Mouse (Mus musculus) B cell, adult (primary cell): ENCODE measurements around the gene Tmem56. TPM values are rescaled to one million over a fixed set of nuclear protein-coding genes. Genes with fewer than 3 reads are reported as not detected.

Source experiments
- total RNA-seq: library from RNA; stranded (reverse); gene quantifications from 4 replicates; pipeline ENCODE4 v1.2.4, GENCODE M21; 2023; ENCODE audit not compliant: inconsistent age

The Tmem56 gene
- total RNA-seq, result 0.51 TPM in 1 of 4 replicates, not detected in the others

DNA sequence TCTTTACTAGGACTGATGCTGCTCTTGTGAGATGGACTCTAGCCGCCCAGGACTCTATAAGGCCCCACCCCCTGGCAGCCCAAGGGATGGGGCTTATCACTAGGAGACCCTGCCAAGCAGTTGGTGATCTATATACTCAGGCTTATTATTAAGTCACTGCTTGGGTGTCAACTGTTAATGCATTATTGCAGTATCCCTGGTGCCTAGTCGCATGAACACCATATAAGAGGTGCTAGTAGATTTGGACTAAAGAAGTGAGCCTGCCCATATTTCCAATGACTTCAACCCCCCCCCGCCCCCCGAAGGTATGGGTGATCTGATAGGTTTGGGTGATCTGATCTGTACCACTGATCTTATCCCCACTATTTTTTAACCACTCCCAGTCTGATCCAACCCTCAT is at the start of gene Tmem56:
Gene Tmem56, minus strand, starts transcription at position 101 of the 400 bp plus-strand sequence.

GRCm38 (mm10) chr3:121291560-121292258 is 8.8 kb upstream of the Tmem56 start, which contains the start of gene Alg14:
Gene Alg14 (plus strand): TSS chr3:121291773.

GRCm38 (mm10) chr3:121171243-121171871 is 111.5 kb downstream of the Tmem56 start, which contains the start of gene Rwdd3:
Gene Rwdd3 (minus strand): TSS chr3:121171695.

Other genes starting within 250 kb of the Tmem56 start
- gene Rwdd3, start 111.4 kb downstream of the Tmem56 start, total RNA-seq, result 12.4 to 15.3 TPM (median 13.8 TPM) in 4 replicates
- gene Alg14, start 8.7 kb upstream of the Tmem56 start, total RNA-seq, result 8.5 to 13.1 TPM (median 10.7 TPM) in 4 replicates
- gene Cnn3, start 143.4 kb upstream of the Tmem56 start, total RNA-seq, result 107 to 128 TPM (median 121 TPM) in 4 replicates
- gene Slc44a3, start 249.3 kb upstream of the Tmem56 start, total RNA-seq, result not detected in 4 replicates